13 mouse cellular contexts compared by ENCODE assay signal in the genomic region with DNA sequence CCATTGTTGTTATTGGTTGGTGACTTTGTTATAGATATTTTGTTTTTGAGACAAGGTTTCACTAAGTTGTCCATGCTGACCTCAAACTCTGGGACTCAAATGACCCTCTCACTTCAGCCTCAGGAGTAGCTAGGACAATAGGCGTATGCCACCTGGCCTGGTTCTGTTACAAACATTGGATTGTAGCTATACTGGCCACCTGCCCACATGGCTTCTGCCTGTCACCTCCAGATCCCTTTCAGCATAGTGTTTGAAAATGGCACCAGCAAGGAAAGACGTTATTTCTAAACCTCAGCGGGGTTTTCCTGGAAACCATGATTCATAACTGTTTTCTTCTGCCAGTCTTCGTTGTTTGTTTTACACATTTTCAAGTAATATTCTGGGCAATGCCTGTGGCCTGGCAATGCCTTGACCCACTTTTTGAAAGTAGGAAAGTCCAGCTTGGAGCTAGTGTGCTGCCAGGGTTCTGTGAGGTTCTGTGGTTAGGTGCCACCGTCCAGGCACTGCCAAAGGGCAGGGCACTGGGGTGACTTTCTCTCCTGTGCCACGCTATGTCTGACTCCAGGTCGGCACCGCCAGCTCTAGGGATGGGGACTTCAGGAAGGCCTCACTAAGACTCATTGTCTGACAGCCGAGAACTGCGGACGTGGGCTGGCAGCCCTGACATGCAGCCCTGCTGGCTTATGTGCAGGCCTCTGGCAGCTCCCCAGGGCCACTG. TPM values are rescaled to one million over a fixed set of nuclear protein-coding genes. Genes with fewer than 3 reads are reported as not detected.
DNase-seq lines count a peak whose midpoint lies in the region; ATAC-seq and TF ChIP-seq lines count a peak whose summit lies in the region.
"Had no signal": no experiment of that assay in that cellular context is flagged by ENCODE, and none has a peak within 500 bp of the region (broad histone marks: within the 10 kb centered on the region; RNA-seq: fewer than 3 reads in every experiment).

No protein-coding gene starts in this region.

- DNase-seq in hindbrain, postnatal 0 days (ENCODE audit: low spot score): peak; percentile 38
- DNase-seq in hindbrain, embryonic 14.5 days (ENCODE audit: low spot score): no peak
- no peak for DNase-seq in testis, postnatal 14 days (ENCODE audit: low spot score)
- peak; percentile 46 for DNase-seq in gastrocnemius, postnatal 10 days
- no peak for DNase-seq in embryo, embryonic 10 days (ENCODE audit: low spot score)
- no peak for DNase-seq in midbrain, embryonic 14.5 days
- DNase-seq in spleen, postnatal 10 days (ENCODE audit: low spot score in 2 of 2): no peak

- H3K9me3 ChIP-seq in hindbrain, postnatal 0 days (ENCODE audit: low read length): no peaks in the 10 kb centered on the region
- H3K9me3 ChIP-seq in hindbrain, embryonic 14.5 days (ENCODE audit: control insufficient read depth, low read length): no peaks in the 10 kb centered on the region
- no peaks in the 10 kb centered on the region for H3K9me3 ChIP-seq in midbrain, embryonic 14.5 days (ENCODE audit: control insufficient read depth, low read length)
- H3K9me3 ChIP-seq: liver, embryonic 12.5 days had no signal

- TF ChIP-seq POLR2A in testis, adult 2 months (IDR thresholded peaks at IDR 0.05; ENCODE audit: control insufficient read depth, low read depth, low read length): no peak

- WGBS in hindbrain, postnatal 0 days: 56% methylated on average over 11 of the region's 11 CpGs
- 77% methylated on average over 11 of the region's 11 CpGs for WGBS in hindbrain, embryonic 14.5 days
- 82% methylated on average over 11 of the region's 11 CpGs for WGBS in midbrain, embryonic 14.5 days

- no peak overlapping the region for H3K4me2 ChIP-seq in hindbrain, postnatal 0 days (ENCODE audit: low read depth, low read length)
- H3K4me2 ChIP-seq in hindbrain, embryonic 14.5 days (replicated peaks): no peak overlapping the region
- no peak overlapping the region for H3K4me2 ChIP-seq in midbrain, embryonic 14.5 days (ENCODE audit: low read length)
- H3K4me2 ChIP-seq: liver, embryonic 12.5 days had no signal

- H3K36me3 ChIP-seq in hindbrain, postnatal 0 days (ENCODE audit: insufficient read depth, low read length): no peaks in the 10 kb centered on the region
- H3K36me3 ChIP-seq in hindbrain, embryonic 14.5 days (replicated peaks; ENCODE audit: control insufficient read depth, insufficient read depth): no peaks in the 10 kb centered on the region
- H3K36me3 ChIP-seq in testis, adult 2 months (ENCODE audit: control insufficient read depth, insufficient read depth, low read length): no peaks in the 10 kb centered on the region
- no peaks in the 10 kb centered on the region for H3K36me3 ChIP-seq in midbrain, embryonic 14.5 days (ENCODE audit: control insufficient read depth, insufficient read depth, low read length)
- H3K36me3 ChIP-seq: liver, embryonic 12.5 days had no signal

- no peaks in the 10 kb centered on the region for H3K4me1 ChIP-seq in hindbrain, postnatal 0 days (ENCODE audit: insufficient read depth, low read length)
- no peaks in the 10 kb centered on the region for H3K4me1 ChIP-seq in hindbrain, embryonic 14.5 days (replicated peaks; ENCODE audit: control insufficient read depth, insufficient read depth, low read length)
- peaks cover 7% of the 10 kb centered on the region for H3K4me1 ChIP-seq in testis, adult 2 months (ENCODE audit: control insufficient read depth, insufficient read depth, low read length)
- H3K4me1 ChIP-seq in midbrain, embryonic 14.5 days (ENCODE audit: control insufficient read depth, insufficient read depth, low read length): no peaks in the 10 kb centered on the region

- peak overlapping the region; percentile 41; the same call in 1 of the 2 replicates for H3K27ac ChIP-seq in hindbrain, postnatal 0 days
- H3K27ac ChIP-seq in hindbrain, embryonic 14.5 days: no peak overlapping the region
- peak overlapping the region; percentile 32 for H3K27ac ChIP-seq in testis, adult 2 months (ENCODE audit: control insufficient read depth, insufficient read depth, low read depth, low read length)
- no peak overlapping the region for H3K27ac ChIP-seq in midbrain, embryonic 14.5 days (replicated peaks; ENCODE audit: low read depth, low read length)
- H3K27ac ChIP-seq: liver, embryonic 12.5 days had no signal

- H3K27me3 ChIP-seq in hindbrain, postnatal 0 days (ENCODE audit: insufficient read depth, low read length): no peaks in the 10 kb centered on the region
- no peaks in the 10 kb centered on the region for H3K27me3 ChIP-seq in hindbrain, embryonic 14.5 days (ENCODE audit: control insufficient read depth, insufficient read depth, low read length)
- H3K27me3 ChIP-seq in testis, adult 2 months (ENCODE audit: control insufficient read depth, insufficient read depth, low read length): no peaks in the 10 kb centered on the region
- no peaks in the 10 kb centered on the region for H3K27me3 ChIP-seq in midbrain, embryonic 14.5 days (ENCODE audit: control insufficient read depth, insufficient read depth, low read length)

- no peak overlapping the region for H3K4me3 ChIP-seq in hindbrain, postnatal 0 days (ENCODE audit: low read length)
- no peak overlapping the region for H3K4me3 ChIP-seq in hindbrain, embryonic 14.5 days (replicated peaks; ENCODE audit: low read length)
- no peak overlapping the region for H3K4me3 ChIP-seq in testis, adult 2 months (ENCODE audit: control insufficient read depth, low read depth, low read length)
- H3K4me3 ChIP-seq in midbrain, embryonic 14.5 days (replicated peaks; ENCODE audit: low read depth, low read length): no peak overlapping the region
- H3K4me3 ChIP-seq: liver, embryonic 12.5 days had no signal

- TF ChIP-seq CTCF in hindbrain, postnatal 0 days (IDR thresholded peaks at IDR 0.05; ENCODE audit: low read depth): no peak
- TF ChIP-seq CTCF in testis, adult 2 months (IDR thresholded peaks at IDR 0.05; ENCODE audit: control insufficient read depth, insufficient read depth, insufficient replicate concordance, low read depth, low read length): no peak

- no peak overlapping the region for H3K9ac ChIP-seq in hindbrain, postnatal 0 days (replicated peaks; ENCODE audit: low read length)
- no peak overlapping the region for H3K9ac ChIP-seq in hindbrain, embryonic 14.5 days
- no peak overlapping the region for H3K9ac ChIP-seq in midbrain, embryonic 14.5 days (replicated peaks; ENCODE audit: low read length)
- H3K9ac ChIP-seq: liver, embryonic 12.5 days had no signal

- no peak for ATAC-seq in hindbrain, postnatal 0 days
- ATAC-seq in hindbrain, embryonic 14.5 days (ENCODE audit: low FRiP score): no peak
- ATAC-seq in midbrain, embryonic 14.5 days (ENCODE audit: low FRiP score, low TSS enrichment): no peak
- ATAC-seq: liver, embryonic 12.5 days had no signal

RNA-seq across cellular contexts. Expression of a gene that starts 10.3 kb away (rescaled TPM):
- total RNA-seq in hindbrain, postnatal 0 days (2014; rRNA removed): 0.10 TPM in 1 of 2 replicates, not detected in the other
- not detected in 2 replicates for polyA plus RNA-seq in hindbrain, postnatal 0 days (2015; fragmentation: Nextera tagmentation; extraction: Ambion mirVana)
- not detected in 2 replicates for polyA plus RNA-seq in hindbrain, embryonic 14.5 days (2014; fragmentation: Nextera tagmentation; extraction: Ambion mirVana)
- 2.8 and 3.1 TPM in 2 replicates for polyA plus RNA-seq in testis, adult 2 months (2012; rRNA removed)
- not detected for total RNA-seq in gastrocnemius, postnatal 10 days (2021)
- polyA plus RNA-seq in midbrain, embryonic 14.5 days (2014; fragmentation: Nextera tagmentation; extraction: Ambion mirVana): not detected in 2 replicates
- polyA plus RNA-seq: embryonic facial prominence, embryonic 14.5 days had no signal

RNA-seq across cellular contexts. Expression of a gene that starts 25.4 kb away (rescaled TPM):
- total RNA-seq in hindbrain, postnatal 0 days (2014; rRNA removed): not detected in 2 replicates
- polyA plus RNA-seq in hindbrain, postnatal 0 days (2015; fragmentation: Nextera tagmentation; extraction: Ambion mirVana): not detected in 2 replicates
- polyA plus RNA-seq in hindbrain, embryonic 14.5 days (2014; fragmentation: Nextera tagmentation; extraction: Ambion mirVana): not detected in 2 replicates
- polyA plus RNA-seq in testis, adult 2 months (2012; rRNA removed): not detected in 2 replicates
- total RNA-seq in gastrocnemius, postnatal 10 days (2021): not detected
- polyA plus RNA-seq in midbrain, embryonic 14.5 days (2014; fragmentation: Nextera tagmentation; extraction: Ambion mirVana): not detected in 2 replicates
- polyA plus RNA-seq: gonadal fat pad, adult 2 months; kidney, embryonic 16.5 days; liver, embryonic 12.5 days; spleen, adult 2 months had no signal

RNA-seq across cellular contexts. Expression of a gene that starts 53.7 kb away (rescaled TPM):
- total RNA-seq in hindbrain, postnatal 0 days (2014; rRNA removed): 18.7 and 20.6 TPM in 2 replicates
- 19.5 and 21.7 TPM in 2 replicates for polyA plus RNA-seq in hindbrain, postnatal 0 days (2015; fragmentation: Nextera tagmentation; extraction: Ambion mirVana)
- polyA plus RNA-seq in hindbrain, embryonic 14.5 days (2014; fragmentation: Nextera tagmentation; extraction: Ambion mirVana): 25.2 and 25.5 TPM in 2 replicates
- polyA plus RNA-seq in testis, adult 2 months (2012; rRNA removed): 7.7 and 7.8 TPM in 2 replicates
- 1 to 10 TPM; 1.6 to 2.8 TPM for total RNA-seq in gastrocnemius, postnatal 10 days (2021)
- 21.4 and 22.7 TPM in 2 replicates for polyA plus RNA-seq in midbrain, embryonic 14.5 days (2014; fragmentation: Nextera tagmentation; extraction: Ambion mirVana)

Comparison
In these comparisons a context has a peak if more than half of its experiments do, and no peak if none do; other contexts are left out.
1. DNase-seq: peak in hindbrain, postnatal 0 days (single experiment) and gastrocnemius, postnatal 10 days (single experiment); none in hindbrain, embryonic 14.5 days (single experiment), testis, postnatal 14 days (single experiment), embryo, embryonic 10 days (single experiment), midbrain, embryonic 14.5 days (single experiment) and spleen, postnatal 10 days (0 of 2).
2. H3K27ac ChIP-seq: peak in hindbrain, postnatal 0 days (single experiment) and testis, adult 2 months (single experiment); none in hindbrain, embryonic 14.5 days (single experiment) and midbrain, embryonic 14.5 days (single experiment).